Mouse (Mus musculus) forebrain, embryonic 14.5 days (tissue): ENCODE data around the gene Zbed6. TPM values are rescaled to one million over a fixed set of nuclear protein-coding genes. Genes with fewer than 3 reads are reported as not detected.
A peak's percentile ranks its signal among the peaks of the same experiment; 100 is the strongest.

Experiments used
- ATAC-seq: fragments of 200-750 bp; cut with Nextera tagmentation; 2 replicates; pipeline ENCODE4 v1.8.0; 2017; ENCODE audit warnings: mild to moderate bottlenecking, moderate library complexity
- DNase-seq: peaks from one replicate; pipeline ENCODE4 v3.0.0-alpha.2; 2015; ENCODE audit warnings: low spot score
- H3K27ac ChIP-seq: fragments of 300-500 bp; sonication (generic); 2 replicates; pipeline ENCODE4 v1.5.1; 2014; ENCODE audit warnings: low read depth, mild to moderate bottlenecking, control low read depth, low read length, moderate library complexity
- H3K27me3 ChIP-seq: fragments of 300-500 bp; sonication (generic); replicated peaks from 2 replicates; pipeline ENCODE4 v1.6.1; 2014; ENCODE audit warnings: low read length, control low read depth, mixed read lengths; ENCODE audit not compliant: control insufficient read depth, insufficient read depth
- H3K36me3 ChIP-seq: fragments of 300-500 bp; sonication (generic); 2 replicates; pipeline ENCODE4 v1.6.1; 2014; ENCODE audit warnings: low read length, control low read depth; ENCODE audit not compliant: control insufficient read depth, insufficient read depth
- H3K4me1 ChIP-seq: fragments of 300-500 bp; sonication (generic); 2 replicates; pipeline ENCODE4 v1.6.1; 2014; ENCODE audit warnings: antibody characterized with exemption, low read length, control low read depth; ENCODE audit not compliant: control insufficient read depth, insufficient read depth
- H3K4me2 ChIP-seq: fragments of 300-500 bp; sonication (generic); 2 replicates; pipeline ENCODE4 v1.6.1; 2014; ENCODE audit warnings: mild to moderate bottlenecking, control low read depth, low read length
- H3K4me3 ChIP-seq: fragments of 300-500 bp; sonication (generic); 2 replicates; pipeline ENCODE4 v1.5.1; 2014; ENCODE audit warnings: low read depth, low read length, control low read depth
- H3K9ac ChIP-seq: fragments of 300-500 bp; sonication (generic); 2 replicates; pipeline ENCODE4 v1.6.1; 2014; ENCODE audit warnings: mild to moderate bottlenecking, low read length, control low read depth, moderate library complexity
- H3K9me3 ChIP-seq: fragments of 300-500 bp; sonication (generic); replicated peaks from 2 replicates; pipeline ENCODE4 v1.6.1; 2016; ENCODE audit warnings: low read length, control low read depth, mixed read lengths; ENCODE audit not compliant: control insufficient read depth
- WGBS: fragments of 180-500 bp; shearing (Covaris S2); extraction: QIAGEN DNeasy Blood & Tissue Kit; methylation state at CpG from one replicate; pipeline ENCODE4 v1.1.7; 2014; 5-methylcytosine and 5-hydroxymethylcytosine counted together
- polyA plus RNA-seq: library from polyadenylated mRNA; unstranded; fragments of >200 nt; fragmentation: Nextera tagmentation; extraction: Ambion mirVana; gene quantifications from 2 replicates; pipeline ENCODE4 v1.2.1, GENCODE M21; 2014

Gene Zbed6
- polyA plus RNA-seq, 1 experiment from 2014 or later: not detected

DNA sequence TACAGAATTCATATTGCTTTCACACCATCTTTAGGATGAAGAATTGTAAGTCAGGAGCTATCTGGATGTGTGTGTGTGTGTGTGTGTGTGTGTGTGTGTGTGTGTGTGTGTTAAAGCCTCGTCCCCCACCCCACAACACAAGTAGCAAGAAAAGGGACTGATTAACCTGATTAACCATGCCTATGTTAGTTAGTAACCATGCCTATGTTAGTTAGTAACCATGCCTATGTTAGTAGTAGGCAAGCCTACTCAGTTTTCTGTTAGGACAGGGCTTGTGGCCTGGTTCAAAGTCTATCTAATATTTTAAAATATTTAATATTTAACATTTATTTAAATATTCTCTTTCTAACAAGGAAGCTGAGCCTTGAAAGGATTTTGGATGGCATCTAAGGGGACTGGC is 49.2 kb downstream of the Zbed6 start:
- WGBS: 94% methylated on average over 1 of the region's 1 CpGs
- no peaks in the 10 kb centered on the region for H3K9me3 ChIP-seq
- no peak overlapping the region for H3K27ac ChIP-seq
- H3K4me1 ChIP-seq: peaks cover 4% of the 10 kb centered on the region; the same call in 1 of the 2 replicates
- H3K27me3 ChIP-seq: no peaks in the 10 kb centered on the region
- H3K36me3 ChIP-seq: peaks cover 25% of the 10 kb centered on the region
- no peak overlapping the region for H3K4me2 ChIP-seq
- H3K4me3 ChIP-seq: no peak overlapping the region
- DNase-seq: no peak
- H3K9ac ChIP-seq: no peak overlapping the region
- no peak for ATAC-seq

DNA sequence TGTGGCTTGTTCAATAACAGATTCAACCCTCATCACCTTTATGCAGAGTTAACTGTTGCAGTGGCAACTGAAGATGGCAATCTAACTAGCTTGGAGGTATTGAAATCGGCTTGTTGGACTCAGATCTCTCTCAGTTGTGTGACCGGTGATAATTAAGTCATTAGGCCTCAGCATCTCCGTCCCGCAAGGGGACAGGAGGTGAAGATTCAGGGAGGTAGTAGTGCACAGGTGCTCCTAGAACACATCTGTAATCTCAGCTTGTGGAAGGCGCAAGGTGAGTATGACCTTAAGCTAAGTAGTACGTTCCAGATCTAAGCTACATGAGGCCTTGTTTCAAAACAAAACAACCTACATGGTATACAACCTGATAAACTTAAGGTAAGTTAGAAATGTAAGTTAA is 50.1 kb downstream of the Zbed6 start:
- no peaks in the 10 kb centered on the region for H3K9me3 ChIP-seq
- H3K36me3 ChIP-seq: peaks cover 33% of the 10 kb centered on the region
- peaks cover 4% of the 10 kb centered on the region; the same call in 1 of the 2 replicates for H3K4me1 ChIP-seq
- DNase-seq: no peak
- ATAC-seq: peak; percentile 8; the same call in 1 of the 2 replicates
- no peak overlapping the region for H3K4me2 ChIP-seq
- WGBS: 56% methylated on average over 6 of the region's 6 CpGs
- 0 out of 2 replicates have a peak overlapping the region, but pooled peaks have one; percentile 92 for H3K4me3 ChIP-seq
- H3K27ac ChIP-seq: no peak overlapping the region
- H3K9ac ChIP-seq: no peak overlapping the region
- no peaks in the 10 kb centered on the region for H3K27me3 ChIP-seq

DNA sequence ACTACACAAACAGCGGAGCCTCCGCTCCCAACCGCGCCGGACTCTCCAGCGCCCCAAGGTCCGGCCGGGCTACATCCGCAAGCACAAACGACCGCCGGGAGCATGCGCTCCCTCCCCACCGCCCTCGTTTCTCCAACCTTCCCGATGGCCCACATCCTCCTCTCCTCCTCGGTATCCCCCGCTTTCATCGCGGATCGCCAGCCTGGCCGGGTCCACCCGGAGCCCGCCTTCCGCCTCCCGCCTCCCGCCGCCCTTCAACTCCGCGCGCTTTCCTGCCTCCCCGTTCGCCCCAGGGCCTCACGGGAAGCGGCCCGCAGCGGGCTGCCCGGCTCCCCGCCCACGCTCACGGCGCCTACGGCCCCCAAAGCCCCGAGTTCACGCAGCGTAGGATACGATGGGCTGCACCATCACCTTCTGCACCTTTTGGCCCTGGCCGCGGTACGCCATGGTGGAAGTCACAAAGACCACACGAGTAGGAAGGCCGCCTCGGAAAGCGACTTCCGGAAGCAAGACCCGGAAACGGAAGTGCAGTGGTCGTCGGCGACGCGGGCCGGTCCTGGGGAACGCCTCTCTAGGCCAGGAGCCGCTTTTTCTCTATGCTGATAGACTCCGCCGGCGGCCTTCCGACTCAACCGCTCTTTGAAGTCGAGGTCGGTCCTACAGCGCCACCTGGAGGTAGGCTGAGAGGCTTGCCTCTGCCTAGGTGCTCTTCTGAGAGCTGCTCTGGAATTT is 50.7 kb downstream of the Zbed6 start, which contains the start of gene Snrpe:
Snrpe (minus strand) TSS at position 521 of the 732 bp plus-strand sequence.
- peak; percentile 99 for ATAC-seq
- peak within 1 kb of the TSS; percentile 85 for H3K27ac ChIP-seq
- under 1% methylated on average over 73 of the region's 73 CpGs for WGBS

More for the DNA sequence above, 50.7 kb downstream of the Zbed6 start, which contains the start of gene Snrpe:
- H3K36me3 ChIP-seq: peaks cover 40% of the 10 kb centered on the region
- peak within 1 kb of the TSS; percentile 94 for H3K9ac ChIP-seq
- H3K4me2 ChIP-seq: peak within 1 kb of the TSS; percentile 71
- H3K4me3 ChIP-seq: peak within 1 kb of the TSS; percentile 92
- H3K4me1 ChIP-seq: peaks cover 4% of the 10 kb centered on the region; the same call in 1 of the 2 replicates
- H3K27me3 ChIP-seq: no peaks in the 10 kb centered on the region
- H3K9me3 ChIP-seq: no peaks in the 10 kb centered on the region
- peak; percentile 100 for DNase-seq

Other genes starting within 250 kb of the Zbed6 start
- 4.2 and 4.3 TPM in 2 replicates for gene Sox13, start 236.5 kb downstream of the Zbed6 start, polyA plus RNA-seq
- gene Snrpe, start 50.6 kb downstream of the Zbed6 start, polyA plus RNA-seq: 538 and 740 TPM in 2 replicates
- gene Gm38394, start 433 bp upstream of the Zbed6 start, polyA plus RNA-seq: 3.6 and 4.9 TPM in 2 replicates
- gene Lax1, start 29.2 kb upstream of the Zbed6 start, polyA plus RNA-seq: not detected in 2 replicates
- gene Atp2b4, start 140.2 kb upstream of the Zbed6 start, polyA plus RNA-seq: 10.2 and 14.1 TPM in 2 replicates
- gene Optc, start 247.1 kb upstream of the Zbed6 start, polyA plus RNA-seq: 2.4 and 3.4 TPM in 2 replicates